Mouse (Mus musculus) lung, embryonic 16.5 days (tissue): ENCODE results near the gene Yipf2. TPM values are rescaled to one million over a fixed set of nuclear protein-coding genes. Genes with fewer than 3 reads are reported as not detected.

Source experiments
- ATAC-seq: fragments of 200-750 bp; cut with Nextera tagmentation; 2 replicates; pipeline ENCODE4 v1.8.0; 2017; ENCODE audit warnings: low read depth, mild to moderate bottlenecking, moderate library complexity
- H3K27ac ChIP-seq: fragments of 300-500 bp; sonication (generic); 2 replicates; pipeline ENCODE4 v1.5.1; 2014; ENCODE audit warnings: mild to moderate bottlenecking, control low read depth, low read length
- H3K27me3 ChIP-seq: fragments of 300-500 bp; sonication (generic); 2 replicates; pipeline ENCODE4 v1.6.1; 2014; ENCODE audit warnings: low read depth, low read length, mixed read lengths; ENCODE audit not compliant: control insufficient read depth, insufficient read depth
- H3K36me3 ChIP-seq: fragments of 300-500 bp; sonication (generic); 2 replicates; pipeline ENCODE4 v1.6.1; 2014; ENCODE audit warnings: low read length; ENCODE audit not compliant: control insufficient read depth, insufficient read depth
- H3K4me1 ChIP-seq: fragments of 300-500 bp; sonication (generic); replicated peaks from 2 replicates; pipeline ENCODE4 v1.6.1; 2014; ENCODE audit warnings: low read length, mixed read lengths; ENCODE audit not compliant: control insufficient read depth, insufficient read depth
- H3K4me2 ChIP-seq: fragments of 300-500 bp; sonication (generic); 2 replicates; pipeline ENCODE4 v1.6.1; 2014; ENCODE audit warnings: low read depth, low read length, control low read depth
- H3K4me3 ChIP-seq: fragments of 300-500 bp; sonication (generic); 2 replicates; pipeline ENCODE4 v1.5.1; 2014; ENCODE audit warnings: mild to moderate bottlenecking, low read length, control low read depth
- H3K9ac ChIP-seq: fragments of 300-500 bp; sonication (generic); 2 replicates; pipeline ENCODE4 v1.6.1; 2014; ENCODE audit warnings: low read length, control low read depth
- H3K9me3 ChIP-seq: fragments of 300-500 bp; sonication (generic); 2 replicates; pipeline ENCODE4 v1.6.1; 2016; ENCODE audit warnings: low read length; ENCODE audit not compliant: control insufficient read depth
- WGBS: fragments of 180-500 bp; shearing (Covaris S2); extraction: QIAGEN DNeasy Blood & Tissue Kit; methylation state at CpG from one replicate; pipeline ENCODE4 v1.1.7; 2014; 5-methylcytosine and 5-hydroxymethylcytosine counted together
- polyA plus RNA-seq: library from polyadenylated mRNA; unstranded; fragments of >200 nt; fragmentation: Nextera tagmentation; extraction: Ambion mirVana; gene quantifications from 2 replicates; pipeline ENCODE4 v1.2.1, GENCODE M21; 2015

The Yipf2 gene
- polyA plus RNA-seq, 1 experiment from 2014 or later, result 30.0 TPM

DNA sequence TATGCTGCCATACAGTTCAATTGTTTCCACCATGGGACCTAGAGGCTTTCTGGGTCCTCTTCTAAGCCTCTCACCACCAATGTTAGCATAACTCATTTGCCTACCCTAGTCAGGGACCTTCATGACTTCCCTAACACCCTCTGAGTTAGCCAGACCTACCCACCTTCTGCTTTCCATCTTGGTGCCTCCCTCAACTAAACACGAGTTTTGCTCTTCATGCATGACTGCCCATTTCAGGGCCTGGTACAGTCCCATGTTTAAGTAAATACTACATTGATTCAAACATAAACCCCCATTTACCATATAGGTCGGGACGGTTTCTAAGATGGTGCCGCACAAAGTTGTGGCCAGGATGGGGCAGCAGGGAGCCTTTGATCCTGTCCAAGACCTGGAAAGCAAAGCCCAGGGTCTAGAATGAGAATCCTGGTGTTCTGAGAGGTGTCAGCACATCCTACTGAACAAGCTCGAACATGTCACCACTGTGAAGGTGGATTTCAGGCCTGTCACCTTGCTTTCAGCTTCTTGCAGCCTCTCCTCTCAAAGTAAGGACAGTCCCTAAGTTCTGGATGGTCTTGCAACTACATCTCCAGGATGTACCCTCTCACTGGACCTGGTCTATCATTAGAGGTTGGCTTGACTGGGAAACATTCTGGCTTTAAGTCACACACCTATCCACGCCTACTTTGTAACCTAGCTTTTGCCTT lies 1.3 kb downstream of the Yipf2 start:
- WGBS, result 80% methylated on average over 6 of the region's 6 CpGs
- Histone ChIP-seq H3K9me3 (no peaks in the 10 kb centered on the region), H3K27me3 (no peaks in the 10 kb centered on the region), H3K36me3 (peaks cover 31% of the 10 kb centered on the region), H3K9ac (no peak overlapping the region), H3K4me1 (peaks cover 14% of the 10 kb centered on the region), H3K4me3 (no peak overlapping the region; the same call in 1 of the 2 replicates), H3K27ac (no peak overlapping the region), H3K4me2 (peak overlapping the region; percentile 93; the same call in 1 of the 2 replicates)
- no peak for ATAC-seq

DNA sequence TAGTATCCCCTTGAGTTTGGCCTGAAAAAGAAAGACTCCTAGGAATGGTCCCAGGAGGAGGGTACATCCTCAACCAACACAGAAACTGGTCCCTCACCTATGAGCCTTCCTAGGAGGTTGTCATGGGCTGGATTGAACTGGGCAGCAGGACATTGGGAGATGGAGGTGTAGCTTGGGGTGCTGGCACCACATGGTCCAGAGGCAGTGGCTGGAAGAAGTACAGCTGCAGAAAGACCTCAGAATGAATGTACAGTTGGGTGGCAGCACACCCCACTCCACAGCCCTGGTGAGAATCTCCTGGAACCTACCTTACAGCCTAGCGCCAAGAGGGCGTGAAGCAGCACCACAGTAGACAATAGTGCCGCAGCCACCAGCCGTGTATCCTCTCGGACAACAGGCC lies 3.1 kb downstream of the Yipf2 start:
- no peak overlapping the region for H3K9ac ChIP-seq
- H3K4me2 ChIP-seq, result no peak overlapping the region
- H3K4me1 ChIP-seq, result peaks cover 14% of the 10 kb centered on the region
- H3K4me3 ChIP-seq, result no peak overlapping the region
- peaks cover 36% of the 10 kb centered on the region for H3K36me3 ChIP-seq
- no peak overlapping the region for H3K27ac ChIP-seq
- H3K9me3 ChIP-seq, result no peaks in the 10 kb centered on the region
- no peak for ATAC-seq
- 86% methylated on average over 5 of the region's 5 CpGs for WGBS
- H3K27me3 ChIP-seq, result no peaks in the 10 kb centered on the region

DNA sequence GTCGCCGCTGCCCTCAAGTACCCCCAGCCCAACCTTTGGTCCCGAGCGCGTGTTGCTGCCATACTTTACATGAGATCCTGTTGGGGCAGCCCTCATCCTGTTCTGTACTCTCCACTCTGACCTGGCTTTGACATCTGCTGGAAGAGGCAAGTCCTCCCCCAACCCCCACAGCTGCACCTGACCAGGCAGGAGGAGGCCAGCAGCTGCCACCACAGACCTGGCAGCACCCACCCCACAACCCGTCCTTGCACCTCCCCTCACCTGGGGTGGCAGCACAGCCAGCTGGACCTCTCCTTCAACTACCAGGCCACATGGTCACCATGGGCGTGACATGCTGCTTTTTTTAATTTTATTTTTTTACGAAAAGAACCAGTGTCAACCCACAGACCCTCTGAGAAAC lies 4.3 kb downstream of the Yipf2 start:
- peaks cover 6% of the 10 kb centered on the region; the same call in 1 of the 2 replicates for H3K4me1 ChIP-seq
- H3K4me3 ChIP-seq, result no peak overlapping the region
- H3K36me3 ChIP-seq, result peaks cover 44% of the 10 kb centered on the region
- 83% methylated on average over 8 of the region's 8 CpGs for WGBS
- H3K4me2 ChIP-seq, result no peak overlapping the region
- H3K9me3 ChIP-seq, result no peaks in the 10 kb centered on the region
- ATAC-seq, result no peak
- no peak overlapping the region for H3K9ac ChIP-seq
- H3K27me3 ChIP-seq, result no peaks in the 10 kb centered on the region
- no peak overlapping the region for H3K27ac ChIP-seq

DNA sequence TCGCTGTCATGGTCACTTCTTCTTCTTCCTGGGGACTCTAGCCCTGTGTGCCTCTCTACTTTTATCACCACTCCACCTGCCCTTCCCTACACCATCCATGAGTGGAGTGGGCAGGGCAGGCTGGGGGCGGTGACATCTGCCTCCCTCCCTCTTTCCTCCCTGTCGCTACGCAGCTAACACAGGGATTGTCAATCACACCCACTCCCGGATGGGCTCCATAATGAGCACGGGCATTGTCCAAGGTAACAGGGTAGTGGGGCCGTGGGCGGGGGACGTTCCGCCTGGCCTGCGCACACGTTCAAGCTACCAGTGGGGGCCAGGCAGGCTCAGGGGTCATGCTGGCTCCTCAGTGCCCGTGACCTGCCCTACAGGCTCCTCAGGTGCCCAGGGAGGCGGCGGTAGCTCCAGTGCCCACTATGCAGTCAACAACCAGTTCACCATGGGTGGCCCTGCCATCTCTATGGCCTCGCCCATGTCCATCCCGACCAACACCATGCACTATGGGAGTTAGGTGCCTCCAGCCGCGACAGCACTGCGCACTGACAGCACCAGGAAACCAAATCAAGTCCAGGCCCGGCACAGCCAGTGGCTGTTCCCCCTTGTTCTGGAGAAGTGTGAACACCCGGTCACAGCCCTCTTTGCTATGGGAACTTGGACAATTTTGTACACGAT lies 4.8 kb downstream of the Yipf2 start:
- H3K4me2 ChIP-seq, result no peak overlapping the region
- no peak overlapping the region for H3K4me3 ChIP-seq
- H3K27me3 ChIP-seq, result no peaks in the 10 kb centered on the region
- no peaks in the 10 kb centered on the region for H3K9me3 ChIP-seq
- 83% methylated on average over 23 of the region's 23 CpGs for WGBS
- H3K9ac ChIP-seq, result no peak overlapping the region
- peaks cover 49% of the 10 kb centered on the region for H3K36me3 ChIP-seq
- H3K4me1 ChIP-seq, result peaks cover 6% of the 10 kb centered on the region; the same call in 1 of the 2 replicates
- H3K27ac ChIP-seq, result no peak overlapping the region
- no peak for ATAC-seq

DNA sequence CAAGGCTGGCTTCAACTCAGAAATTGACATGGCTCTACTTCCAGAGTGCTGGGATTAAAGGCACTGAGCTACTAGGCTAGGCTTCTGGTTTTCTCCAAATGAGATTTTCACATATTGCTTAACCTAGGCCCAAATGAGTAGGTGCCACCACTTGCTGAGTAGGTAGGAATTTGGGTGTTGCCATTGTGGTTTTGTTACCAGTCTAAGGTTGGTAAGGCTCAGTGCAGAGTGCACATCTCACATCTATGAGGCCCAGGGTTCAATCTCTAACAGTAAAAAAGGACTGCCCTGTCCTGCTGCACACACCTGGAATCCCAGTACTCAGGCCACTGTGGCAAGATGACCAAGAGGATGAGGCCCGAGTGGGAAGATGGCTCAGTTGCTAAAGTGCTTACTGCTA lies 7.2 kb downstream of the Yipf2 start:
- peaks cover 52% of the 10 kb centered on the region for H3K36me3 ChIP-seq
- H3K9me3 ChIP-seq, result no peaks in the 10 kb centered on the region
- 88% methylated on average over 1 of the region's 1 CpGs for WGBS
- H3K4me3 ChIP-seq, result no peak overlapping the region
- no peak for ATAC-seq
- H3K4me2 ChIP-seq, result no peak overlapping the region
- H3K27me3 ChIP-seq, result no peaks in the 10 kb centered on the region
- H3K9ac ChIP-seq, result no peak overlapping the region
- no peak overlapping the region for H3K27ac ChIP-seq
- no peaks in the 10 kb centered on the region for H3K4me1 ChIP-seq

DNA sequence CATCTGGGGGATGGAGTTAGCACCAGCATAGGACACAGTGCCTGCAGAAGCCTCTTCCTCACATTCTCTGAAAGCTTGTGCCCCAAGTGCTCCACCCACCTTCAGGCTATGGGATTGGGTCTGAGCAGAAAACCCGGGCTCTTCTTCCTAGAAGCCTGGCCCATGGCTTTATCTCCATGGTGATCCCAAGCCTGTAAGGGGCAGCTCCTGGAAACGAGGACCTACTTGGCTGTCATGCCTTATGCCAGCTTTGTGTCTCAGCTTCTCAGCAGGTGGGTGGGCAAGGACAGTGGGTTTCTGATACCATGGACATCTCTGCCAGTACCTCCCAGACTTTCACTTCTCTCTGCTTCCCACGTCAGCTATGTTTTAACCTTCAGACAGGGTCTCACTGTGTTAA lies 14.4 kb downstream of the Yipf2 start:
- ATAC-seq, result no peak
- H3K27ac ChIP-seq, result no peak overlapping the region
- H3K9me3 ChIP-seq, result no peaks in the 10 kb centered on the region
- WGBS, result 79% methylated on average over 3 of the region's 3 CpGs
- H3K4me1 ChIP-seq, result no peaks in the 10 kb centered on the region
- H3K4me2 ChIP-seq, result no peak overlapping the region
- H3K4me3 ChIP-seq, result no peak overlapping the region
- no peak overlapping the region for H3K9ac ChIP-seq
- H3K27me3 ChIP-seq, result no peaks in the 10 kb centered on the region
- H3K36me3 ChIP-seq, result peaks cover 31% of the 10 kb centered on the region

DNA sequence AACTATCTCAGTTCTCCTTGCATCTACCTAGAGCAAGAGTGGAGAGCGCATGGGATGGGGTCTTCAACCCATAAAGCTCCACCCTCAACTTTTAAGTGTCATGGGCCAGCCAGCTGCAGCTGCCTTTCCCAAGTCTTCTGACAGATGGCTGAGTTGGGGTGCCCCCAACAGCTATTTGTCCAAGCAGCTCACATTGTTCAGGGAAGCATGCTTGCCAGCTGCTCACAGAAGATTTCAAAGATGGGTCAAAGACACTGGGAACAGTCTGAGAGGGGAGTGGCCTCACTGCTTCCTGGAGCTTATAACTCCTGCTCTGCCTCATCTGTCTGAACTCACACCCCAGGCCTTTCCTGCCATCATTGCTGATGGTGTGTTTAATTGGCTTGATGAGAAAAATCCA lies 16.3 kb downstream of the Yipf2 start:
- Histone ChIP-seq H3K4me2 (no peak overlapping the region), H3K36me3 (peaks cover 32% of the 10 kb centered on the region), H3K4me3 (no peak overlapping the region), H3K27ac (no peak overlapping the region), H3K4me1 (no peaks in the 10 kb centered on the region), H3K9me3 (no peaks in the 10 kb centered on the region), H3K9ac (no peak overlapping the region), H3K27me3 (no peaks in the 10 kb centered on the region)
- WGBS, result 88% methylated on average over 1 of the region's 1 CpGs
- no peak for ATAC-seq

DNA sequence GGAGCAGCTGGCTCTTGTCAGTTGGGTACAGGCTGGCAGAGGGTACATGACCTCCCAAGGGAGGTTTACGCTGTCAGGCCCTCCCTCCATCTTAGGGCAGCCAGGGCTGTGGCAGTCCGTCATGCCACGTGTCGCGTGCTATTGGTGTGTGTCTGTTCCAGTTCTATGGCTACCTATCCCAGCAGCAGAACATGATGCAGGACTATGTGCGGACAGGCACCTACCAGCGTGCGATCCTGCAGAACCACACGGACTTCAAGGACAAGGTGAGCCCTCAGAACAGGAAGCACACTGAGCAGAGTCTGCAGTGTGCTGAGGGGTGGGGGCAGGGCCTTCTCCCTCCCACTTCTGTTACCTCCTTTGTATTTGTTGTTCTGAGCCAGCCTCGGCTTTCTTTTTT lies 17.4 kb downstream of the Yipf2 start:
- Histone ChIP-seq H3K27ac (no peak overlapping the region), H3K4me1 (no peaks in the 10 kb centered on the region), H3K36me3 (peaks cover 35% of the 10 kb centered on the region), H3K27me3 (no peaks in the 10 kb centered on the region), H3K9ac (no peak overlapping the region), H3K9me3 (no peaks in the 10 kb centered on the region), H3K4me2 (no peak overlapping the region), H3K4me3 (no peak overlapping the region)
- ATAC-seq, result no peak
- WGBS, result 95% methylated on average over 10 of the region's 10 CpGs

DNA sequence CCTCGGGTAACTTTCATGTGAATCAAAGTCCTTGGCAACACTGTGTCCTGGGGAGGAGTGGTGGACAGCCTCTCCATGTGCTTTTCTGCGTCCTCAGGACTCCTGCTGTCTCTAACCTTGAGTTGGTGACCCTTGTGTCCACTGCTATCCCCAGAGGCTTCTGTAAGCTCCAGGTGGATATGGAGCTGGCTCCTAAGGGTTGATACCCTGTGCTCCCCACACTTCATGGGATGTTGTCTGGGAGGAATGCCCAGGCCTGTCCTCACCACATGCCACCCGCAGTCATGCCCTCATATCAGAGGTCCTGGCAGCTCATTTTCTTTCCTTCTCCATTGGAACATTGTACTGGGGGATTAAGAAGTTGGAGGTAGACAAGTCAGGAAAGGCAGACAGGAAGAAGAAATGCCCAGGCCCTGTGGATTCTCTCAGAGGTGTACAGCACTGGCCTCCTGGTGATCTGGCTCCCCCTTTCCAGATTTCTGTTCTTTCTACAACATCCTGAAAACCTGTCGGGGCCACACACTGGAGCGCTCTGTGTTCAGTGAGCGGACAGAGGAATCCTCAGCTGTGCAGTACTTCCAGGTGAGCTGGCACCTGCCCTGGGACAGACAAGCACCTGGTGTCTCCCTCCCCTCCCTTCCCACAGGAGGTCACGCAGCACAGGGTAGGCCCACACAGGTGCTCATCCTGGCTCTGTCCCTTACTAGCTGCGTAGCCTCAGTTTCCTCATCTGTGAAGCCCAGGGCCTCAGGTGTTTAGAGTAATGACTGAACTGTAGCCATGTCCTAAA lies 18.4 kb downstream of the Yipf2 start:
- H3K4me2 ChIP-seq, result no peak overlapping the region
- no peak overlapping the region for H3K27ac ChIP-seq
- H3K9ac ChIP-seq, result no peak overlapping the region
- H3K4me3 ChIP-seq, result no peak overlapping the region
- H3K4me1 ChIP-seq, result no peaks in the 10 kb centered on the region
- H3K9me3 ChIP-seq, result no peaks in the 10 kb centered on the region
- WGBS, result 88% methylated on average over 8 of the region's 8 CpGs
- no peak for ATAC-seq
- H3K36me3 ChIP-seq, result peaks cover 37% of the 10 kb centered on the region
- H3K27me3 ChIP-seq, result no peaks in the 10 kb centered on the region
